Mouse (Mus musculus) monocyte, adult 59 days (primary cell): Measurements from ENCODE around the gene Ccl4. TPM values are rescaled to one million over a fixed set of nuclear protein-coding genes. Genes with fewer than 3 reads are reported as not detected.

Experiments used
- total RNA-seq, 2 experiments: library from RNA; stranded (reverse); gene quantifications; one replicate each; pipeline ENCODE4 v1.2.4; 2023

The Ccl4 gene
- total RNA-seq: 10 to 100 TPM; 23.7 to 26.8 TPM

DNA sequence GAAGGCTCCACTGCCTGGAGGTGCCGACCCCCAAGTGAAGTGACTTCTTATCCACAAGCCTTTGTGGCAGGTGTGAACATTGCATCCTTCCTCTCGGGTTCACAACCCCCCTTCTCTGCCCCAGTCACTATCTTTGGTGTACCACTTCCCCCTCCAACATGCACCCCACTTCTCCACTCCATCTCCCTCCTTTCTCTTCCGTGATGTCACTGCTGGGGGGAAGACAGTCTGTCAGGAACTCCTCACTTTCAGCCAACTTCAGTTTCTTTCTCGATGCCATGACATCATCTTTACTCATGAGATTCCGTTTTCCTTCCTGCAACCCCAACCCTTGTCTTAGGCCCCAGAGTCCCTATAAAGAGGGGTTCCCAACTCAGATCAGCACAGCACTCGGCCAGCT lies at the start of gene Ccl4:
Gene Ccl4, plus strand, starts transcription at position 381 of the 400 bp plus-strand sequence.

GRCm38 (mm10) chr11:83645521-83645920 lies 16.9 kb upstream of the Ccl4 start, which contains the start of gene Rpl9-ps1:
Rpl9-ps1 (minus strand) TSS chr11:83645621.

GRCm38 (mm10) chr11:83649305-83649841 lies 13.0 kb upstream of the Ccl4 start, which contains the start of gene Ccl3:
Ccl3 (minus strand) TSS chr11:83649355.

DNA sequence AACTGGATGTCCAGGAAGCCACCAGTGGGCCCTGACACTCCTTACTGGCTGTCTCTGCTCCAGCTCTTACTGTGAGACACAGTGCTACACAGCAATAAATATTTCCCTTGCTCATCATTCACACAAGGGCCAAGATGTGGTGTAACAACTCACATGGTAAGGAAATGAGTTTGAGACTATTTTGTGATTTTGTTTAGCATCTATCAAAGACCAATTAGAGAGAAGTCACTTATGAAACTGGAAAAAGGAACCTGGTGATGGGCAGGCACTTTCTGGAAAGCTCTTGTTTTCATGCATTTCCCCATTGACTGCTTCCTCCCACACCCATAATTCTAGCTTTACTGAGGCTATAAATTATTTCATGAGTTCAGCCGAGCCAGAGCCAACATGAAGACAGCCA lies 41.3 kb downstream of the Ccl4 start, which contains the start of gene Wfdc17:
Gene Wfdc17, plus strand, starts transcription at position 287 of the 400 bp plus-strand sequence.

GRCm38 (mm10) chr11:83708715-83709114 lies 46.3 kb downstream of the Ccl4 start, which contains the start of gene Wfdc18:
Wfdc18 (plus strand) TSS chr11:83709015.

Other genes starting within 250 kb of the Ccl4 start
- gene Gas2l2, start 233.1 kb upstream of the Ccl4 start, total RNA-seq: not detected
- 1 to 10 TPM; 1.2 to 1.4 TPM for gene 1700020L24Rik, start 224.9 kb upstream of the Ccl4 start, total RNA-seq
- gene Mmp28, start 199.5 kb upstream of the Ccl4 start, total RNA-seq: 1 to 10 TPM; 1.5 TPM
- gene Taf15, start 189.5 kb upstream of the Ccl4 start, total RNA-seq: 10 to 100 TPM; 82.3 to 97.0 TPM
- not detected for gene Heatr9, start 140.4 kb upstream of the Ccl4 start, total RNA-seq
- 10 to 100 TPM; 24.6 to 29.4 TPM for gene Ccl5, start 132.1 kb upstream of the Ccl4 start, total RNA-seq
- gene Ccl9, start 83.9 kb upstream of the Ccl4 start, total RNA-seq: 100 to 1,000 TPM; 325 to 345 TPM
- gene Ccl6, start 69.5 kb upstream of the Ccl4 start, total RNA-seq: 100 to 1,000 TPM; 669 to 836 TPM
- gene Rpl9-ps1, start 17.0 kb upstream of the Ccl4 start, total RNA-seq: not detected
- 100 to 1,000 TPM; 186 to 201 TPM for gene Ccl3, start 13.2 kb upstream of the Ccl4 start, total RNA-seq
- gene Wfdc17, start 41.4 kb downstream of the Ccl4 start, total RNA-seq: 100 to 1,000 TPM in 1 of 2 experiments, 10 to 100 TPM in 1; 80.2 to 115 TPM
- gene Wfdc18, start 46.4 kb downstream of the Ccl4 start, total RNA-seq: 1 to 10 TPM; 1.5 to 3.1 TPM
- gene Wfdc21, start 84.4 kb downstream of the Ccl4 start, total RNA-seq: not detected
- gene Heatr6, start 91.1 kb downstream of the Ccl4 start, total RNA-seq: 10 to 100 TPM; 20.8 to 23.0 TPM
- gene Hnf1b, start 187.5 kb downstream of the Ccl4 start, total RNA-seq: not detected